13 mouse cellular contexts compared by ENCODE assay signal in the genomic region with DNA sequence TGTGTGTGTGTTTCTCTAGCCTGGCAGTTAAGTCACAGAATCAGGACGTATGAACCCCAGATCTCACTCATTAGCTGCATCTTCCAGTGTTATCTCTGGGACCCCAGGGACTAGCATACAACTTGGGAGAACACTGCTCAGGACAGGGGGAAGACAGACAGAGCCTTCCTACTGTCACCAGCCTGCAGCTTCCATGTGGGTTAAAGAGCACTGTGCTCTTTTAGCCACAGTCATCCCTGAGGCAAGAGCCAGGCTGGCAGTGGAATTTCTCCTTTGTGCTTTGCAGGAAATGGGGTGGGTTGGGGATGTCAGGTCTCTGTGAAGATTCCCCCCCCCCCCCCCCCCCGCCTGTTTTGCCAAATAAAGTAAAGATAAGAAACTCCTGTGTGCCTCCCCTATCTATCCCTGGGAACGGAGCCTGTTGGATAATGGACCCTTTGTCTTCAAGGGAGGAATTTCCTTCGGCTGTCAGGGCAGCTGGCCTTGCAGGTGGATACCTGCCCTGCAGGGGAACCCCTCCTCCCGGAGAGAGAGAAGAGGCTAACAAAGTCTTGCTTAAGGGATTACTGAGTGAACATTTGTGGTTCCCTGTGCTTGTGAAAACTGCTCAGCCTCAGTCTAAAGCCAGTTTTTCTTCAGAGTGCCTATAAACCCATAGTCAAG.
DNase-seq lines count a peak whose midpoint lies in the region; ATAC-seq lines count a peak whose summit lies in the region.
"Had no signal": no experiment of that assay in that cellular context is flagged by ENCODE, and none has a peak within 500 bp of the region (broad histone marks: within the 10 kb centered on the region; RNA-seq: fewer than 3 reads in every experiment).

No protein-coding gene starts in this region.

- peak overlapping the region; percentile 42 for H3K27ac ChIP-seq in lung, embryonic 15.5 days
- H3K27ac ChIP-seq in forebrain, embryonic 16.5 days (ENCODE audit: low read length) = no peak overlapping the region
- H3K27ac ChIP-seq in stomach, embryonic 14.5 days (ENCODE audit: low read length) = peak overlapping the region; percentile 36
- H3K27ac ChIP-seq: embryonic facial prominence, embryonic 12.5 days; neural tube, embryonic 12.5 days had no signal

- ATAC-seq in cerebellum, adult (ENCODE audit: insufficient number of reproducible peaks, low FRiP score, low TSS enrichment) = 0 out of 2 replicates have a peak, but pooled peaks have one; percentile 20
- no peak for ATAC-seq in lung, embryonic 15.5 days (ENCODE audit: borderline replicate concordance, extremely low read depth, low FRiP score, low TSS enrichment)
- 0 out of 2 replicates have a peak, but pooled peaks have one; percentile 23 for ATAC-seq in forebrain, embryonic 16.5 days
- ATAC-seq in stomach, embryonic 14.5 days (ENCODE audit: insufficient number of reproducible peaks, insufficient read depth, low FRiP score, low read depth) = peak; percentile 38; the same call in 1 of the 2 replicates
- ATAC-seq: inflammation-experienced regulatory T-cells, adult 6 months had no signal

- H3K9ac ChIP-seq in lung, embryonic 15.5 days = no peak overlapping the region
- H3K9ac ChIP-seq in forebrain, embryonic 16.5 days (replicated peaks; ENCODE audit: low read depth, low read length) = no peak overlapping the region
- H3K9ac ChIP-seq in stomach, embryonic 14.5 days (replicated peaks; ENCODE audit: low read depth, low read length) = no peak overlapping the region
- H3K9ac ChIP-seq: embryonic facial prominence, embryonic 12.5 days; neural tube, embryonic 12.5 days had no signal

- no peaks in the 10 kb centered on the region for H3K4me1 ChIP-seq in lung, embryonic 15.5 days
- H3K4me1 ChIP-seq in forebrain, embryonic 16.5 days (replicated peaks; ENCODE audit: control insufficient read depth, insufficient read depth, low read length) = peaks cover 3% of the 10 kb centered on the region; the same call in 1 of the 2 replicates
- 0 out of 2 replicates have a peak, but pooled peaks cover 3% of the 10 kb centered on the region for H3K4me1 ChIP-seq in stomach, embryonic 14.5 days (ENCODE audit: control insufficient read depth, insufficient read depth, low read length)
- H3K4me1 ChIP-seq: embryonic facial prominence, embryonic 12.5 days; neural tube, embryonic 12.5 days had no signal

- no peaks in the 10 kb centered on the region for H3K9me3 ChIP-seq in lung, embryonic 15.5 days
- no peaks in the 10 kb centered on the region for H3K9me3 ChIP-seq in forebrain, embryonic 16.5 days (ENCODE audit: control insufficient read depth, low read length)
- no peaks in the 10 kb centered on the region for H3K9me3 ChIP-seq in stomach, embryonic 14.5 days (ENCODE audit: control insufficient read depth, low read depth, low read length)
- H3K9me3 ChIP-seq: embryonic facial prominence, embryonic 12.5 days; neural tube, embryonic 12.5 days had no signal

- DNase-seq in cerebellum, adult 11 months = no peak
- DNase-seq in lung, postnatal 14 days = no peak
- DNase-seq in frontal cortex, adult 2 months (ENCODE audit: extremely low spot score in 1 of 2, low spot score in 1 of 2) = no peak
- no peak for DNase-seq in liver
- DNase-seq: gastrocnemius, postnatal 36 days; spleen, adult 18-20 months had no signal

- 25% methylated on average over 5 of the region's 5 CpGs for WGBS in lung, embryonic 15.5 days
- WGBS in forebrain, embryonic 16.5 days = 21% methylated on average over 4 of the region's 5 CpGs
- WGBS in stomach, embryonic 14.5 days = 18% methylated on average over 5 of the region's 5 CpGs

- no peaks in the 10 kb centered on the region for H3K36me3 ChIP-seq in lung, embryonic 15.5 days
- H3K36me3 ChIP-seq in forebrain, embryonic 16.5 days (ENCODE audit: control insufficient read depth, insufficient read depth) = no peaks in the 10 kb centered on the region
- no peaks in the 10 kb centered on the region for H3K36me3 ChIP-seq in stomach, embryonic 14.5 days (ENCODE audit: control insufficient read depth, insufficient read depth, low read length)
- H3K36me3 ChIP-seq: embryonic facial prominence, embryonic 12.5 days; neural tube, embryonic 12.5 days had no signal

- H3K27me3 ChIP-seq in lung, embryonic 15.5 days = no peaks in the 10 kb centered on the region
- no peaks in the 10 kb centered on the region for H3K27me3 ChIP-seq in forebrain, embryonic 16.5 days (replicated peaks; ENCODE audit: control insufficient read depth, insufficient read depth, low read length)
- H3K27me3 ChIP-seq in stomach, embryonic 14.5 days (ENCODE audit: control insufficient read depth, insufficient read depth, low read length) = no peaks in the 10 kb centered on the region
- H3K27me3 ChIP-seq: embryonic facial prominence, embryonic 12.5 days; neural tube, embryonic 12.5 days had no signal

- no peak overlapping the region for H3K4me2 ChIP-seq in lung, embryonic 15.5 days
- no peak overlapping the region for H3K4me2 ChIP-seq in forebrain, embryonic 16.5 days (ENCODE audit: low read length)
- no peak overlapping the region for H3K4me2 ChIP-seq in stomach, embryonic 14.5 days (replicated peaks; ENCODE audit: low read depth, low read length)
- H3K4me2 ChIP-seq: embryonic facial prominence, embryonic 12.5 days; neural tube, embryonic 12.5 days had no signal

- H3K4me3 ChIP-seq in lung, embryonic 15.5 days = no peak overlapping the region
- H3K4me3 ChIP-seq in forebrain, embryonic 16.5 days (replicated peaks; ENCODE audit: low read length) = no peak overlapping the region
- H3K4me3 ChIP-seq in stomach, embryonic 14.5 days (ENCODE audit: low read depth, low read length) = no peak overlapping the region
- H3K4me3 ChIP-seq: embryonic facial prominence, embryonic 12.5 days; neural tube, embryonic 12.5 days had no signal
